Mouse (Mus musculus) cerebellum, adult 11-12 months (tissue): ENCODE results near the gene Nt5c2.

Source experiments
- DNase-seq: peaks from one replicate; pipeline ENCODE4 v3.0.0; 2022

Gene Nt5c2

GRCm38 (mm10) chr19:46962841-46963240 lies 52.1 kb downstream of the Nt5c2 start:
- no peak for DNase-seq

- DNase-seq, result peak; percentile 80
Observed at GRCm38 (mm10) chr19:46962171-46962772, 52.7 kb downstream of the Nt5c2 start.

GRCm38 (mm10) chr19:46961652-46962051 lies 53.3 kb downstream of the Nt5c2 start:
- peak; percentile 87 for DNase-seq

GRCm38 (mm10) chr19:46961047-46961651 lies 53.8 kb downstream of the Nt5c2 start:
- no peak for DNase-seq

- DNase-seq, result no peak
Observed at GRCm38 (mm10) chr19:46960101-46961046, 54.6 kb downstream of the Nt5c2 start.

- DNase-seq, result no peak
Observed at GRCm38 (mm10) chr19:46959536-46959935, 55.4 kb downstream of the Nt5c2 start.

- no peak for DNase-seq
Observed at GRCm38 (mm10) chr19:46958566-46958965, 56.4 kb downstream of the Nt5c2 start.

GRCm38 (mm10) chr19:46957971-46958370 lies 57.0 kb downstream of the Nt5c2 start:
- no peak for DNase-seq

GRCm38 (mm10) chr19:46957001-46957400 lies 58.0 kb downstream of the Nt5c2 start:
- DNase-seq, result no peak

- no peak for DNase-seq
Observed at GRCm38 (mm10) chr19:46956410-46956809, 58.5 kb downstream of the Nt5c2 start.

GRCm38 (mm10) chr19:46955630-46956029 lies 59.3 kb downstream of the Nt5c2 start:
- no peak for DNase-seq

- DNase-seq, result no peak
Observed at GRCm38 (mm10) chr19:46953536-46953935, 61.4 kb downstream of the Nt5c2 start.

GRCm38 (mm10) chr19:46952986-46953385 lies 62.0 kb downstream of the Nt5c2 start:
- DNase-seq, result no peak

GRCm38 (mm10) chr19:46944341-46944740 lies 70.6 kb downstream of the Nt5c2 start:
- no peak for DNase-seq

- no peak for DNase-seq
Observed at GRCm38 (mm10) chr19:46937173-46937572, 77.8 kb downstream of the Nt5c2 start.

GRCm38 (mm10) chr19:46934025-46934424 lies 80.9 kb downstream of the Nt5c2 start:
- no peak for DNase-seq

- DNase-seq, result no peak
Observed at GRCm38 (mm10) chr19:46932608-46933007, 82.3 kb downstream of the Nt5c2 start.

GRCm38 (mm10) chr19:46930026-46930425 lies 84.9 kb downstream of the Nt5c2 start:
- no peak for DNase-seq

- DNase-seq, result no peak
Observed at GRCm38 (mm10) chr19:46929044-46929587, 85.8 kb downstream of the Nt5c2 start.

- no peak for DNase-seq
Observed at GRCm38 (mm10) chr19:46928136-46928535, 86.8 kb downstream of the Nt5c2 start.

GRCm38 (mm10) chr19:46926951-46927350 lies 88.0 kb downstream of the Nt5c2 start:
- no peak for DNase-seq

- DNase-seq, result no peak
Observed at GRCm38 (mm10) chr19:46926357-46926756, 88.6 kb downstream of the Nt5c2 start.

- DNase-seq, result no peak
Observed at GRCm38 (mm10) chr19:46920571-46920970, 94.4 kb downstream of the Nt5c2 start.
